Mouse (Mus musculus): Measurements from ENCODE around the gene Ascc1.
"Not testable (repeated sequence)": the region's sequence is repeated elsewhere in the genome, so short reads cannot be mapped to it uniquely, and the experiment has no call there.

The Ascc1 gene

DNA sequence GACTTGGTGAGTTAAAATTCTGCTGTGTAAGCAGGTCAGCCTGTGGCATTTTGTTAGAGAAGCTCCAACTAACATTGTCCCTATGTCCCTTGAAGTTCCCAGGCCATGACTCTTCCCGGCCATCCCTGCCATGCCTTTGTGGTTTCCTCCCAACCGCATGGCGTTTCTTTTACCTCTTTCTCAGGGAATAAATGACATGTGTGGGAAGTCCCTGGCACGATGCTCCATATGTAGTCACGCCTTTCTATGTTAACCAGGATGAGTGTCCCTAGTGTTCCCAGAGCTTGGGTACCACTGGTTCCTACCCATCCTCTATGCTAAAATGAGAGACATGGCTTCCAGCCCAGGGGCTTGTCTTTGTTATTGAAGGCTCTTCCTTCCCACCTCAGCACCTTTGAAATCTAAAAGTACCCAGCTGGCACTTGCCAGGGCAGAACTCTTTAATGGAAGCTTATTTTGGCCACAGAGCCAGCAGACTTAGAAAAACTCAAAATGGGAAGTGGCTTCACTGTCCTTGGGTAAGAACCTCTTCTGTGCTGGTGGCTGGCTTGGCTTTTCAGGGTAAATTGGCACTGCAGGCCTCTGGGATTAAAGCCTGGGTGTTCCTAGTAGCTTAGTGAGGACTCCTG lies 24.8 kb upstream of the Ascc1 start:
- DNase-seq, result no peak

DNA sequence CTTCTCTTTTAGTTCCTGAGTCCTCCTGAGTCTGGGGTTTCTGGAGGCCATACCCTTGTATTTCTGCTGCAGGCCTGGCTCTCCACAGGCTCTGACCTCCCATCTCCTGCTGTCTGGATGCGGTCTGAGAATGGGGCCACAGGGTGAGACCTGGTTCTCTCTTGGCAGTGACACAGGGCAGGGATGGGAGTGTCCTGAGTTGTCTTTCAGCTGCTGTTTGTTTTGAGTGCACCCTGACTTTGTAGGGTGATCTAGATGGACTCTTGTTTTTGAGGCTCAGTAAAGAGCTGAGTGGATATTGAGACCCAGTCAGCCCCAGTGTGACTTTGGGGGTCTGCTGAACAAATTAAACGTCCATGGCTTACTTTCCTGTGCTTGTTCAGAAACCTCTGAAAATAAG lies 24.2 kb upstream of the Ascc1 start:
- DNase-seq, result no peak

DNA sequence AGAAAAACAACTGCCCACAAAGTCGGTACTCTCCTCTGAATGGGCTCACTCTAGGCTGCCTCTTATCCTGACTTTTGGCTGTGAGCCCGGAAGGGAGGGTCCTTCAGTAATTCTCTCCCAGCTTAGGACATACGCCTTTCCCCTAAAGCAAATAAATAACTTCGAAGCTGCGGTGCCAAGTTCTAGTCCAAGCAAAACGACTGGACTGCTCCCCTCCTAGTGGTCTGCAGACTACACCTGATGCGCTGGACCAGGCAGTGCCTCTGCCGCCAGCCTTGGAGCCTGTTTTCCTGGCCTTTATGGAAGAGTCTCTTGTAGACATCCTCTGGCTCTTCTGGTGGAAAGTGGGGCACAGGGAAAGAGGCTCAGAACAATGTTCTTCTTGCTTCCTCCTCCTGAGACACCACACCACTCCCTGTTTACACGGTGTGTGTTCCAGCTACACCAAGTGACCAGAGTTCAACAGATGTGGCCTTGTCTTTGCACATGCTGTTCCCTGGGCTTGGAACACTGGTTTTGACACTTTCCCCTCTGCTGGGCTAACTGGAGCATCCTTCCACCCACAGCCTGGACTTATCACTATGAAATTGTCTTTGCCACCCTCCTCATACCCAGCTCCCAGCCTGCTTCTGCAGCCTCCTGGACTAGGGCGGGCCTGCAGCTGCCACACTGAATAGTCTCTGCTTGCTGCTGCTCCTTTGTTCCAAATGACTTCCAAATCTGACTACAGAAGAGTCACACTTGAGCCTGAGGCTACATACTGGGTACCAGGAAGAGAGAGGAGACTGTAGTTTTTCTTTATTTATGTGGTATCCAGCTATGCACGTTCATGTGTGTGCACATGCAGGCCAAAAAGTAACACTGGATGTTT lies 23.5 kb upstream of the Ascc1 start:
- DNase-seq, result no peak

DNA sequence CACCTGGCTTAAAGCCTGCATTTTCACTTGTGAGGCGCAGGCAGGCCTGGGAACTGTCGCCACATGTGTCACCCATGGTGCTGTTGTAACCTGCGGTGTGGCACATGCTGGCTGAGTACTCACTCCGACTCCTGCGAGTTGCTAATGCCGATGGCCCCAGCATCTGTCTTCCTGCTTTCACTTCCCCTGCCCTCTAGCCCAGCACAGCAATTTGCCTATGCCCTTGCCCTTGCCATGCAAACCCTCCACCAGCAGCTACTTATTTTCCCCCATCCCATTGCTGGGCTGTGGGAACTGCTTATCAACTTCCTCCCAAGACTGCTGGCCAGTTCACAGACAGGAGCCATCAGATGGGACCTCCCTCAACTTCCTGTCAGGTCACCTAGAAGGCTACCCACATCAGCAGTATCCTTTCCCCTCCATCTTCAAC lies 21.8 kb upstream of the Ascc1 start:
- DNase-seq, result peak; percentile 37

DNA sequence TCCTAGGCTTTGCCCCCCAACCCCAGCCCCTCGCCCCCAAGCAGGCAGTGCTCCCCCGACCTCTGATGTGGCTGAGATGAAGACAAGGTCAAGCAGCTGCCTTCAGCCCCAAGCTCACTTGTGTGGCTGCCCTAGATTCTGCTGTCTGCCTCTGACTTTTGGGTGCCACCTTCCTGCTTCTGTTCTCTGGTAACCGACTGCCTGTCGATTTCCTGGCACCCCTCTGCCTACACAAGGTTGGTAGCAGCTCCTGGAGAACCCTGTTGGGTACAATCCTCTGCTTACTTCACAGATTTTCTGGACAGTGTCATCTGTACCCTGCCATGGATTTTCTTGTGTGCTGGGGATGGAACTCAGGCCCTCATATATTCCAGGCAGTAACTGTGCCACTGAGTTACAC lies 21.3 kb upstream of the Ascc1 start:
- no peak for DNase-seq

DNA sequence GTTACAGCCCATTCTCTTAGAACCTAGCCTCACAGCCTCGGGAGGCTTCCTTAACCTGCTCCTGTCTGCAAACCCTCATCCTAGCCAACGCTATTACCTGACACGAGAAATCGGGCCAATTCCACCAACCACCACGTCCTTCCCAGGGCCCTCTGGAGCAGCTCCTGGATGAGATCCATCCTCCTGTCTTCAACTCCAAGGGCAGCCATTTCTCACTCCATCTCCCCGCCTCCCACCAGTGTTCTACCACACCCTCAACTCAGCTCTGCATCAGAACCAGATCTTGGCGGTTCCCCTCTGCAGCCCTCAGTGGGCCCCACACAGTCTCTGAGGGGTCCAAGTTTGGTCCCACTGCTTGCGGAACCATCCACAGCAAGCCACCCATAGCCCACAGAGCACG lies 20.8 kb upstream of the Ascc1 start:
- DNase-seq, result no peak

DNA sequence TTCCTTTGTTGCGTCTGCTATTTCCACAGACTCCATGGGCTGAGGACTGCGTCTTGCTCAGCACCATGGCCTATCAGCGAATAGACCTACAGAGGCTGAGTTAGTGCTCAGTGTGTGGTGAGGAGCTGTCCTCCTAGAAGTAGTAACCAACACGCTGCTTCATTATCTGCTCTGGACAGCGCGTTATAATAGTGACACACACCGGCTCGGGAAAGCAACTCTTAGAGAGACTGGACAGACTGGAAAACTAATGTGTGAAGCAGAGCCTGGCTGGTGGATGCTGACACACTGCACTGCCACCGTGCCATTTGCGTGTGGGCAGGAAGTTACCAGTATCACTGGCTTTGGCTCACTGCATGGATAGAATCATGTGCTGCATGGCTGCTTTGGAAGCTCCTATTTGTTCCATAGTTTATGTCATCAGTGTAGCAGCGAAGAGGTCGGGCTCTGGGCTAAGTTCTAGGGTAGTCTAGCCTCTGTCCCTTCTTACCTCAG lies 20.2 kb upstream of the Ascc1 start:
- no peak for DNase-seq

DNA sequence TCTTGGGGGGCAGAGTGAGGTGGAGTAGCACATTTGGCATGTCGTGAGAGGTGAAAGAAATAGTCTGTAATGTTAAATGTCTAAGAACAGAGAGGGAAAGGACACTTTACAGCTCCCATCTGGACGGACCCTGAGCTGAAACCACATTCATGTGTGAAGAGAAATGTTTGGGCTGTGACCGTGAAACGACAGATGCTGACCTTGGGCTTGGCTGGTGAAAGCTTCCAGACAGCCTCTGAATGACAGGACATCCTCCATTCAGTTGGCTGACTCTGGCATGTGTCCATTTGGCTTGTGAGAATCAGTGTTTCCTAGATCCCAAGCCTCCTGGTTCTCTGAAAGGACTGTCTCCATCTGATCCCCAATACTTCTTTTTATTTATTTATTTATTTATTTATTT lies 14.6 kb upstream of the Ascc1 start:
- no peak for DNase-seq

DNA sequence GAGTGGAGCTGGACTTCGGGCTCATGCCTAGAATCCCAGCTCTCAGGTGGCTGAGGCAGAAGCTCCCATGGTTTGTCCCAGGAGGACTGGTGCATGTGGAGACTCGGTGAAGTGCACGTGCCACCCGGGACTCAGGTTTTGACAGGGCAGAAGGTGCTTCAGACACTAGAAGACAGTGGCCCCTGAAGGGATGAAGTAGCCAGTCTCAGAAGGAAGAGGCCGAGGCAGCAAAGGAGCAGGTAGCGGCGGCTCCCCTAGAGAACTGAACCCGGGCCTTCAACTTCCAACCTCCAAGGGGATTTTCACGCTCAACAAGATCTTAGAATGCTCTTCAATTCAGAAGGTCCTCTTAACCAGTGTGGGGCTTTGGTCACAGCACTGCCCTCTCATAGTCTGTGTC lies 12.2 kb upstream of the Ascc1 start:
- no peak for DNase-seq

DNA sequence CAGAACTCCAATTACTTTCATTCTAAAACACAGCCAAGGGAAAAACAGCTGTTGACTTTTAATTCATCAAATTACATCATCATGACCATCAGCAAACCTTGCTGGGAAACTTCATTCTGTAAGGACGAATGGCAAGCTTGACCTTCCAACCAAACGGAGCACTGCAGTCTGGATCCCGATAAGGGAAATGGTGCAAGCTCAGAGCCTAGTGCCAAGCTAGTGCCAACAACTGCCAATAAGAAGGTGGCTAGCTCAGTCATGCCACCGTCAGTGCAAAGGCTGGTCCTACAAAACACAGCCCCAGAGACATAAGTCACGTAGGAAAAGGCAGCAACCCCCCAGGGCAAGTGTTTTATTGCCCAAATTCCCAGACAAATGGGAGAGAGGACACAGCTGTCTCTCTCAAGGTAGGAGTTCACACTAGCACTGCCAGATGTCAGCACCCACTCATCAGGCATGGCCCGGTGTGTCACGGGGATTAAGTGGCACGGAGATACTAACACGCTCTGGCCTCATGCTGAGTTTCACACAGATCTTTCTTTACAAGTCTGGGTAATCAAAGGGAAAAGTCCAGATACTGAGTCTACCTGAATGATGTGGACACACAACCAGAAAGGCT lies 11.2 kb upstream of the Ascc1 start:
- DNase-seq, result no peak

DNA sequence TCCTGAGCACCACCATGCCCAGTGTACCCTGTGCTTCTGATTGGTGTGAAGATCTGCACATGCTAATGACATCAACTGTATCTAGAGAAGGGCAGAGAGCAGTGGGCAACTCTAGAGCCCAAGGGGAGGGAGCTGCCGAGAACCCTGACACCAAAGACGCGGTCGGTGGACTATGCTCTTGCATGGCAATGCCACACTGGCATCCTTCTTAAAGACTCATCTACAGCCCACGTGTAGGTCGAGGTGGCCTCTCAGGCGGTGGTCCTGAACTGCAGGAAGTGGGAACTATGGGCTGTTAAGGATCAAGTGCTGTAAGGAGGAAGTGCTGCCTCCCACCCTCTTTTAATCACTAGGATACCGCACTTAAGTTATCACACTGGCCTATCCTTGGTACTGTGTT lies 10.6 kb upstream of the Ascc1 start:
- no peak for DNase-seq

DNA sequence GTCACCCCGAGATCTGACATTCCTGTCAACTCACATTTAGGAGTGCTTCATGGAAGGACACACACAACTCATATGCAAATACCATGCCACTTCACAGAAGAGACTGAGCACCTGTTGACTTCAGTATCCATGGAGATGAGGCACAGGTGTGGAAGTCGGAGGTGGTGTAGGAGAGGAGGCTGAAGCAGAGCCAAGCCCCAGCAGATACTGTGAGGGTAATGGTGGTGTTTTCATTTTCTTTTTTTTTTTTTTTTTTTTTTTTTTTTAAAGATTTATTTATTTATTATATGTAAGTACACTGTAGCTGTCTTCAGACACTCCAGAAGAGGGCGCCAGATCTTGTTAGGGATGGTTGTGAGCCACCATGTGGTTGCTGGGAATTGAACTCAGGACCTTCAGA lies 8.8 kb upstream of the Ascc1 start:
- DNase-seq, result not testable (repeated sequence)

DNA sequence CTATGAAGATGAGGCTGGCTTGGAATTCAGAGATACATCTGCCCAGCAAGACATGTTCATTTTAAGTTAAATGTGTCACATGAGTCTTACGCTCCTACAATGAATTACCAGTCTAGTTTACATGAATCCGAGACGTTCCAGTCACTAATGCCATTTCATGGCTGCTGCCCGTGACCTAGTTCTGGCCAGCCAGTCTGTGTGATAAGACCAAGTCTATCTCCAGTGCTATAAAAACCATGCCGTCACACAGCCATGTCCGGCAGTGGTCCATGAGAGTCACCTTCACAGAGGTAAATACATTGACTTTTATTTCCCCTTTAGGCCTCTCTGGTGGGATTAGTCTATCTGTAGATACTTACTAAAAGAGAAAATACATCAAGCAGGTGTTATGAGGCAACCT lies 6.7 kb upstream of the Ascc1 start:
- no peak for DNase-seq

DNA sequence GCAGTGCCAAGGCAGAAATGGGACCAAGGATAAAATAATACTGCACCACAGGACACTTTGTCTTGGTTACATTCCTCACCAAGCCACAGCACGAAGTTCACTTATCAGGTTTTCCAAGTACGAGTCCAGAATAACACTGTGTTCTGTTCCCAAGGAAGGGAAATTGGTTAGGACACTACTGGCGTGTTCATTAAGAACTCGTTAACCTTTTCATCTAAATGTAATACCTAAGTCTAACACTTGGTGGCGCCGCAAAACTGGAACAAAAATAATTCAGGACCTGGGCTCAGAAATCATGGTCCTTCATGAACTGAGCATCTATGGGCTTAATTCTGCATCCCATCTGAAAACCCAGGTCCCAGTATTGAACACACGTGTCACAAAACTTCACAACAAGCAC lies 5.0 kb upstream of the Ascc1 start:
- peak; percentile 23 for DNase-seq

DNA sequence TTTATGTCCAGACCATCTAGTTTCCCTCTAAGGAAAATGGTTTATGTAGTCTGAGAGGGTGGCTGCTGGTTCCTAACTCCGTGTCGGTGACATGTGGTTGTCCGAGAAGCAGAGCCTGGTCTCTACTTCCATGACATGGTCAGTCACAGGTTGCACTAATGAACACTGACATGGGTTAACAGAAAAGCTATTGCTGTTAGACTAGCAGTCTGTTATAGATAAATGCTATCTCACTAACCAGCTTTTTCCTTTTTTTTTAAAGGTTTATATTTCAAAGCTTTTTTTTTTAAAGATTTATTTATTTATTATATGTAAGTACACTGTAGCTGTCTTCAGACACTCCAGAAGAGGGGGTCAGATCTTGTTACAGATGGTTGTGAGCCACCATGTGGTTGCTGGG lies 3.5 kb upstream of the Ascc1 start:
- no peak for DNase-seq

DNA sequence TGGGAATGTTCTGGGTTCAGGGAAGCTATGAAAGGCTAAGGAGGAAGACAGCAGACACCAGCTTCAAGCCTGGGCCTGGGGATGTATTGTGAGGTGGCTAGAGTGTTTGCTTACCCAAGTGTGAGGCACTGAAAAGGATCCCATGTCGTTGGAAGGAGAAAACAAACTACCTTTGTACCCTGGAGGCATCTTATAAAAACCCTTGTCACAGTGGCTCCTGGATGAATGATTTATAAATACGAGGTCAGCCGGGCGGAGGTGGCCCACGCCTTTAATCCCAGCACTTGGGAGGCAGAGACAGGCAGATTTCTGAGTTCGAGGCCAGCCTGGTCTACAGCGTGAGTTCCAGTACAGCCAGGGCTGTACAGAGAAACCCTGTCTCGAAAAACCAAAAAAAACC lies 942 bp upstream of the Ascc1 start:
- DNase-seq, result not testable (repeated sequence)

DNA sequence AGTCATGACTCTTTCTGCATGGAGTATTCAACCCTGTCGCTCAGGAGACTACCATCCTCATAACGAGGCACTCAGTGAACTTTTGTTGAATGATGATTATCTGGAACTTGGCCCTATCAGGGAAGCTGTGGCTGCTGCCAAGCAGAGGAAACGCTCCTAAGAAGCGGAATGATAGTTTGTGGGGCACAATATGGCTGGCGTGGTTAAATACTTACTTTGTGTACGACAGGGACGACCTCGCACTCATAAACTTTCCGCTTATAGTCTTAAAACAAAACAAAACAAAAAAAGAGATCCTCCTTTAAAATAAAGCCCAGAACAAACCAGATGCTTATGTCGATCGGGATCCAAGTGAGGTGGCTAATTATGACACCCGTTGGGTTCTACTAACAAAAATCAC lies 402 bp upstream of the Ascc1 start:
- DNase-seq, result peak; percentile 28

DNA sequence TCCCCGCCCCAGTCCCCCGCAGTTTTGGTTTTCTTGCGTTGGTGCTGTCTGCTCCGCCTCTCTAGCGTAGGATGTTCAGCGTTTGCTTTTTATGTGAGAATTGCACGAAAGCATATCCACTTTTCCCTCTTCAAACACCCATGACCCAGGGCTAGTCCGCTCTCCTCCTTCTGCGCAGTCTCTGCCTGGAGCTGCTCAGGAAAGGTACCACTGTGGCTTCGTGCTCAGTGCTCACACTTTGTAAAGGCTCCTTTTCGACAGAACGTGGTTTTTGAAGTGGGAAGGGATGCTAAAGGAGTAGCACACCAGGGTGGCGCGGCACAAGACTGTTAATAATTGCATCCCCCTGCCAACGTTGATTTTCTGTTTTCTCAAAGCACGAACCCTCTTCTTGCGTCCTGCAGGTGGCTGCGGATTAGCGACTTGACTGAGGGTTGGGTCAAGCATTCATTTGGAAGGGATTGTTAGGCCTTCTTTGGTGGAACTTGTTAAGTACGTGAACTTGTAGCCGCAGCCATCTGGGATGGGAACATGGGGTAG lies 678 bp downstream of the Ascc1 start:
- DNase-seq, result no peak

DNA sequence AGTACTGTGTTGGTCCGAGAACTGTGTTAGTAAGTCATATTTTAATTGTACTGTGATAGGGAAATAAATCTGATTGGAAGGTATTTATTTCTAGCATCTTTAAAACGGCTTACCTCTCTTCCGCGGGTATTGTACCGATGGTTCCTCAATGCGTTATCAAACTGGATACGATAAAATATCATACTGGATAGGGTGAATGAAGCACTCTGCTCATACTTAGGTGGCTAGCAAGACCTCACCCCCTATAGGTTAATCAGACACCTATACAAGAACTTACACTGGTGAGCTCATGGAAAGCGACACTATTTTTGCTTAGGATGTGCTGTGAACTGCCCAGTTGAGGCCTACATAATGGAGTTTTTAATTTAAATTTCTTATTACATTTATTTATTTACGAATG lies 1.2 kb downstream of the Ascc1 start:
- no peak for DNase-seq

DNA sequence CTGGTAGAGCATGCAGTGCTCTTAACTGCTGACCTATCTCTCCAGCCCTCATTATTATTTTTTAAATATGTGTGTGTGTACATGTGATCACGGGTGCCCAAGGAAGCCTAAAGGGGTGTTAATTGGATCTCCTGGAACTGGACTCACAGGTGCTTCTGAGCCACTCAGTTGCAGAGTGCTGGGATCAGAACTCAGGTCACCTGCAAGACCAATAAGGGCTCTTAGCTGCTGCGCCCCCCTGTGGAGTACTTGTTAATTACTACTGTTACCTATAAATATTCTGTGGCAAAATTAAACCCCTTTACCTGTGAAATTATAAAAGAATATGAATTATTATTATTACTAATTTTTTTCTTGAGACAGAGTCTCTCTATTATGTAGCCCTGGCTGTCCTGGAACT lies 2.7 kb downstream of the Ascc1 start:
- DNase-seq, result peak; percentile 61

DNA sequence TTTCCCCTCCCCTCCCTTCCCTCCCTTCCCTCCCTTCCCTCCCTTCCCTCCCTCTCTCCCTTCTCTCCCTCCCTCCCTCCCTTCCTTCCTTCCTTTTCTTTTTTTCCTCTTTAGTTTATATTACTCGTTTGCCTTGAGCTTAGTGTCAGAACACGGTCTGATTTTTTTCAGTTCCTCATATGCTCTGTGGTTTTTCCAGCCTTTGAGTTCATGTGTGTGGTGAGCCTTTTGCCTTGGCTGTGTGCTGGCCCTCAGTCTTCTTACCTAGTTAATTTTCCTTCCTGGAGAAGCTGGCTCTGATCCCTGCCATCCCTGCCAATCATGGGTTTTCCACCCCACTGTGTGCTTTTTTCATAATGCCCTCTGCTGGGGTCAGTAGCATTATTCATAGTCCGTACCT lies 6.5 kb downstream of the Ascc1 start:
- no peak for DNase-seq

DNA sequence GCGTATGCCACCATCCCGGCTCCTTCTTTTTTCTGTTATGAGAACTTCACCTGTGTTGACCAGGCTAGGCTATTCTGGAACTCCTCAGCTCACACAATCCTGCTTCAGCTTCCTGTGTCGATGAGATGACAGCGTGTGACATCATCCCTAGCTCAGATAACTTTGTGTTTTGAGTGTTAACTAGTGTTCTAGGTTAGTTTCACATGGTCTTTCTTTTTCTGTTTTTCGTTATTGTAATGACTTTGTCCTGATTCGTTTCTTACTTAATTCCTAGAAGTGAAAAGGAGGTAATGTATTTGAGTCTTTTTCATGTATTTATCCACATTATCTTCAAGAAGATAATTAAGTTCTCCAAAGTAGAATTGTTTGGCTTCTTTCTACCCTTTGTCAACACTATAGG lies 13.6 kb downstream of the Ascc1 start:
- DNase-seq, result no peak

DNA sequence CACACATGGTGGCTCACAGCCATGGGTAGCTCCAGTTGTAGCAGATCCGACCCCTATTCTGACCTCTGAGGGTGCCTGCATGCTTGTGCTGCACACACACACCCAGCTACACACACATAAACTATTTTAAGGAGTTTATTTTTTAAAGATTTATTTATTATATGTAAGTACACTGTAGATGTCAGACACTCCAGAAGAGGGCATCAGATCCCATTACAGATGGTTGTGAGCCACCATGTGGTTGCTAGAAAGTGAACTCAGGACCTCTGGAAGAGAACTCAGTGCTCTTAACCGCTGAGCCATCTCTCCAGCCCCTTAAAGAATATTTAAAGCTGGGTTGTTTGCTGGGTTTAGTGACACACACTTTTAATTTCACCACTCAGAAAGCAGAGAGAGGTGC lies 16.7 kb downstream of the Ascc1 start:
- no peak for DNase-seq

DNA sequence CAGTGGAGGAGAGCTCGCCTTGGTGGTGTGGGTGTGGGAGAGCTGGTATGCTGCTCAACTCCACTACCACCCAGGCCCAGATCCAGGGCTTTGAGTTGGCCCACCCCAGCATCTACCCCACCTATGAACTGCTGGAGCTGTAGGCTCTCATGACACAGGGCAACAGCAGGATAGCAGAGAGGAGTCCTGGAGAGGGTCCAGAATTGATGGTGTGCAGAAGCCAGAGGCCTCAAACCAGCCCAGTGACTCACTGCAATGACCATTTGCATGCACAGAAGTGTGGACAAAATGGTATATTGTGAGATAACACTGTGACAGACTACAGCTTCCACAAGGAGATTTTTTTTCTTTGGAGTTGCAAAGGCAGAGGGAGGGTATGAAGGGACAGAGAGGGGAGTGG lies 21.1 kb downstream of the Ascc1 start:
- no peak for DNase-seq

All from liver (tissue).